Mouse (Mus musculus) liver, postnatal 0 days (tissue): ENCODE data around the gene Gm49711.

Source experiments
- CTCF ChIP-seq: sonication (generic); IDR thresholded peaks from 2 replicates; pipeline ENCODE4 v1.5.1; 2016; ENCODE audit warnings: antibody characterized with exemption, low read depth
- EP300 ChIP-seq: IDR thresholded peaks from 2 replicates; pipeline ENCODE4 v1.6.1; 2016; ENCODE audit warnings: antibody characterized with exemption, low read depth, mild to moderate bottlenecking

DNA sequence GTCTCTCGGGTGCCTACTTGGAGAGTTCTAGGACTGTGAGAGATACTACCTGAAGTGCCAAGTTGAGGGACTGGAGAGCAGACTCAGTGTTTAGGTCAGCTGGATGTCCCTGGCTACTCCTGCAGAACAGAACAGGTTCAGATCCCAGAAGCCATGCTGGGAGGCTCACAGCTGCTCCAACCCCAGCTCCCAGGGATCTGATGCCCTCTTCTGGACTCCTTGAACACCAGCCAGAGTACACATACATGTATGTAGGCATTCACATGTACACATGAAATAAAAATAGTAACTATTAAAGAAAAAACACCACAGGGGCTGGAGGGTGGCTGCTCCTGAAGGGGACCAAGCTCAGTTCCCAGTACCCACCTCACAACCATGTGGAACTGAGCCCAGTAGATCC lies 119.6 kb downstream of the Gm49711 start:
- TF ChIP-seq CTCF (peak; percentile 26; the same call in 1 of the 2 replicates), EP300 (no peak)
